ENCODE assay signal across 12 mouse cellular contexts in genomic region chr6:119796291-119796690, GRCm38 (mm10).
"Had no signal": no experiment of that assay in that cellular context is flagged by ENCODE, and none has a peak within 500 bp of the region (broad histone marks: within the 10 kb centered on the region; RNA-seq: fewer than 3 reads in every experiment).

No protein-coding gene starts in this region.

- H3K27ac ChIP-seq: limb, embryonic 15.5 days; liver, embryonic 12.5 days; midbrain, embryonic 15.5 days; neural tube, embryonic 12.5 days; stomach, postnatal 0 days had no signal

- H3K4me1 ChIP-seq: limb, embryonic 15.5 days; liver, embryonic 12.5 days; midbrain, embryonic 15.5 days; neural tube, embryonic 12.5 days had no signal

- H3K9me3 ChIP-seq: limb, embryonic 15.5 days; liver, embryonic 12.5 days; midbrain, embryonic 15.5 days; neural tube, embryonic 12.5 days had no signal

- H3K9ac ChIP-seq: limb, embryonic 15.5 days; liver, embryonic 12.5 days; lung, embryonic 14.5 days; midbrain, embryonic 15.5 days; neural tube, embryonic 12.5 days had no signal

- H3K27me3 ChIP-seq: limb, embryonic 15.5 days; liver, embryonic 12.5 days; midbrain, embryonic 15.5 days; neural tube, embryonic 12.5 days had no signal

- ATAC-seq: liver, embryonic 12.5 days; midbrain, embryonic 15.5 days had no signal

- H3K4me2 ChIP-seq: limb, embryonic 15.5 days; liver, embryonic 12.5 days; lung, embryonic 14.5 days; midbrain, embryonic 11.5 days; midbrain, embryonic 15.5 days; neural tube, embryonic 12.5 days had no signal

- DNase-seq: kidney, adult 11 months; kidney, postnatal 10 days; lung, embryonic 14.5 days; lung, postnatal 10 days; lung, postnatal 4 days; thymus, postnatal 4 days had no signal

- H3K4me3 ChIP-seq: limb, embryonic 15.5 days; liver, embryonic 12.5 days; midbrain, embryonic 15.5 days; neural tube, embryonic 12.5 days had no signal

- H3K36me3 ChIP-seq: midbrain, embryonic 15.5 days had no signal
